Mouse (Mus musculus) liver, embryonic 14.5 days (tissue): ENCODE measurements around the gene H2al1c.
"Not testable (repeated sequence)": the region's sequence is repeated elsewhere in the genome, so short reads cannot be mapped to it uniquely, and the experiment has no call there.

ENCODE experiments used
- CTCF ChIP-seq: IDR thresholded peaks from 2 replicates; pipeline ENCODE4 v1.5.1; 2016; ENCODE audit warnings: antibody characterized with exemption, low read depth, control low read depth
- EP300 ChIP-seq: IDR thresholded peaks from 2 replicates; pipeline ENCODE4 v1.6.1; 2016; ENCODE audit warnings: antibody characterized with exemption, low read depth

DNA sequence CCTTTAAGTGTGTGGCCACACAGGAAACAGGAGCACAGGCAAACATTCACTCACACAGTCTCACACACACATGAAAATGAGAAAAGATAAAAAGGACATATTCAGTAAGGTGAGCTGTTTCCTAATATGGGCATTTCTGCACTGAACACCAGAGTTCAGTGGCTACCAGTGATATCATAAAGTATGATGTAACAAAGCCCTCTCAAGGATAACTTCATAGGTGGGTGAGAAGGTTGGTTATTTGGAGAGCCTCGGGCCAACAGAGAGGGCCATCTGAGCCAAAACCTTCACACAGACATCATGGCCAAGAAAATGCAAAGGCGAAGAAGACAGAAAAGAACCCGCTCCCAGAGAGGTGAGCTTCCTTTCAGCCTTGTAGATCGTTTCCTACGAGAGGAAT is 18.9 kb downstream of the H2al1c start, which contains the start of gene H2al1i:
- not testable (repeated sequence) for TF ChIP-seq CTCF, EP300
